Mouse (Mus musculus): ENCODE data around the gene Copa.

Copa gene

GRCm38 (mm10) chr1:172082899-172083445 lies 643 bp downstream of the Copa start:
- no peak for DNase-seq (ENCODE audit: low spot score)

GRCm38 (mm10) chr1:172093522-172093921 lies 11.2 kb downstream of the Copa start:
- DNase-seq (ENCODE audit: low spot score) = peak; percentile 37

GRCm38 (mm10) chr1:172094295-172094694 lies 12.0 kb downstream of the Copa start:
- no peak for DNase-seq (ENCODE audit: low spot score)

- DNase-seq (ENCODE audit: low spot score) = no peak
These were observed 12.9 kb downstream of the Copa start for GRCm38 (mm10) chr1:172095202-172095601.

GRCm38 (mm10) chr1:172099325-172100033 lies 17.1 kb downstream of the Copa start:
- DNase-seq (ENCODE audit: low spot score) = peak; percentile 39

GRCm38 (mm10) chr1:172103619-172104018 lies 21.3 kb downstream of the Copa start:
- DNase-seq (ENCODE audit: low spot score) = no peak

GRCm38 (mm10) chr1:172105101-172105500 lies 22.8 kb downstream of the Copa start:
- no peak for DNase-seq (ENCODE audit: low spot score)

- DNase-seq (ENCODE audit: low spot score) = no peak
These were observed 25.6 kb downstream of the Copa start for GRCm38 (mm10) chr1:172107777-172108477.

- DNase-seq (ENCODE audit: low spot score) = no peak
These were observed 34.6 kb downstream of the Copa start for GRCm38 (mm10) chr1:172116948-172117347.

GRCm38 (mm10) chr1:172119100-172119499 lies 36.8 kb downstream of the Copa start:
- DNase-seq (ENCODE audit: low spot score) = no peak

GRCm38 (mm10) chr1:172119720-172120119 lies 37.4 kb downstream of the Copa start:
- DNase-seq (ENCODE audit: low spot score) = peak; percentile 76

GRCm38 (mm10) chr1:172122671-172123070 lies 40.3 kb downstream of the Copa start:
- no peak for DNase-seq (ENCODE audit: low spot score)

- no peak for DNase-seq (ENCODE audit: low spot score)
These were observed 42.2 kb downstream of the Copa start for GRCm38 (mm10) chr1:172124572-172124971.

GRCm38 (mm10) chr1:172126376-172127347 lies 44.3 kb downstream of the Copa start, which contains the start of gene Pex19:
TSS of gene Pex19 (plus strand) at chr1:172126755.
- DNase-seq (ENCODE audit: low spot score) = peak; percentile 94

- DNase-seq (ENCODE audit: low spot score) = peak; percentile 87
These were observed 45.2 kb downstream of the Copa start for GRCm38 (mm10) chr1:172127487-172127886.

GRCm38 (mm10) chr1:172128563-172128962 lies 46.2 kb downstream of the Copa start:
- DNase-seq (ENCODE audit: low spot score) = no peak

GRCm38 (mm10) chr1:172129108-172129507 lies 46.8 kb downstream of the Copa start:
- peak; percentile 62 for DNase-seq (ENCODE audit: low spot score)

GRCm38 (mm10) chr1:172129780-172130179 lies 47.5 kb downstream of the Copa start:
- DNase-seq (ENCODE audit: low spot score) = no peak

- peak; percentile 87 for DNase-seq (ENCODE audit: low spot score)
These were observed 50.0 kb downstream of the Copa start for GRCm38 (mm10) chr1:172132319-172132718.

GRCm38 (mm10) chr1:172133535-172133934 lies 51.2 kb downstream of the Copa start:
- DNase-seq (ENCODE audit: low spot score) = no peak

- DNase-seq (ENCODE audit: low spot score) = no peak
These were observed 51.7 kb downstream of the Copa start for GRCm38 (mm10) chr1:172134072-172134471.

GRCm38 (mm10) chr1:172140160-172140559 lies 57.8 kb downstream of the Copa start:
- DNase-seq (ENCODE audit: low spot score) = peak; percentile 49
